Mouse (Mus musculus): ENCODE data around the gene Sdk2.

Gene Sdk2

DNA sequence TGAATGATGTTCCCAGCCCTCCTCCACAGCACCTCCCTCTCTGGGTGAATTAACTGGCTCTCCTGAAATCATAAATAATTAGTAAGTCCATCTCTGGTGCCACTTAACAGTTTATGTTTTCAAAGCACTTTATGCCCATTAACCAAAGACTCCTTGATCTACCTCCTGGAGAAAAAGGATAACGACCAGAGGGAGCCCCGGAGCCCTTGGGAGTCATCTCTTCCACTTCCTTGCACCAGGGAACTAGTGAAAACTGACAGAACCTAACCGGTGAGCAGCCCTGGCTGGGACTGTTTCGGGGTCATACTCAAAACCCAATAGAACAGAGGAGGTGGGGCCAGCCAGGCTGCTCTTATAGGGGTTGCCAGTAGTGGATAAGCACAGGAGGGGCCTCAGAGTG lies 22.5 kb downstream of the Sdk2 start:
- DNase-seq: no peak

DNA sequence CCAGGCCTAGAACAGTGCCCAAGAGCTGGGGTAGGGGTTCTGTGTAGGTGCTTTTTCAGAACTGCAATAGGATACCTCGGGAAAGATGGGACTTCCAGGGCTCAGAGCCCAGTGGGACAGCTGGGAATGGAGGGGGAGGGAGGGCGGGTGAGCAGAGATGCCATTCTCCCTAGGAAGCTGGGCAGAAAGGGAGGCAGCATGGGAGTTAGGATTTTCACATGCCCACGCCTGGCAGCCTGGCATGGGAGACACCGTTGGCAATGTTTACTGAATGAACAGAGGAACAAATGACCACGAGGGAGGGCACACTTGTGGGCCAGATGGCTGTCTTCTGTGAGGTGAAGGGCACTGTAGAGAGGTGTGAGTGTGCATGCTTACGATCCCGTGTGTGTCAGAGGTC lies 23.3 kb downstream of the Sdk2 start:
- no peak for DNase-seq

DNA sequence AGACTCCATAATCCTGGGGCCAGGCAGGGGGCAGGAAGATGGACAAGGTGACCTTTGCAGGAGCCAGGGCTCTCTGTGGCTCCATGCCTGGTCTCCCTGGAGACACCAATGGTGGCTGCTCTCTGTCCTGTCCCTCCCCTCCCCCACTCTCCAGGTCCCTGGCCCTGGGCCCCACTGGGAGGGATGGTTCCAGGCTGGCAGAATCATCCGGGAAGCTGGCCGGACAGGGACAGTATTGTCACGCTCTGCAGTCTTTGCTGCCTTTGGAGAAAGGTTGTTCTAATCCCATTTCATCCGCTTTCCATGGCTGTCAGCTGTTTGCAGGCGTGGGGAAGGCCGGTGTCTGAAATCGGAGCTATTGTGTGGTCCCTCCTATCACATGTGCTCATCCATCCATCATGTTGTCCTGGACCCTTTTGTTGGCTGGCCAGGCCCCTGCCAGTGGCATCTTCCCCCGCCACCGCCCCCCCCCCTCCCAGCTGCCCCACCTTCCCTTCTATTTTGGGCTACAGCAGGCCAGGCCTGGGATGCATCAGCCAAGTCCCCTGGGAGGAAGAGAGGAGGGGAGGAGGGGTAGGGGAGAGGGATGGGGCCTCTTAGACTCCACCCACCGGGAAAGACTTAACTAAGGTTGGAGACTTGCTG lies 26.3 kb downstream of the Sdk2 start:
- DNase-seq: no peak

DNA sequence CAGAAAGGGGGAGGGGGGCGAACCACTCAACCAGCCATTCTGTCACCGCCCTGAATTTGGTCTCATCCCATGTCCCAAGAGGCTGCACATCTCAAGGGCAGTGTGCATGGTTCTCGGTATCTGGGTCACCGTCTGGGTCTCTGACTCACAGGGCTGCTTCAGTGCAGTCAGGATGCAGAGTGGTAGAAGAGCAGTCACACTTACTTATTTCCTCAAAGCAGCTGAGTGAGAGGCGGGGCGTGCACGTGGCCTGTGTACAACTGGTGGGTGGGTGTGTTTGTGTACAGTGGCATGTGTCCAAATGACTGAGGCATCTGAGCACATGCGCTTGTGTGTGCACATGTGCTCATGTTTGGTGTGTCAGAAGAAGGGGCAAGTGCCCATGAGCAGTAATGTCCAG lies 28.8 kb downstream of the Sdk2 start:
- no peak for DNase-seq

DNA sequence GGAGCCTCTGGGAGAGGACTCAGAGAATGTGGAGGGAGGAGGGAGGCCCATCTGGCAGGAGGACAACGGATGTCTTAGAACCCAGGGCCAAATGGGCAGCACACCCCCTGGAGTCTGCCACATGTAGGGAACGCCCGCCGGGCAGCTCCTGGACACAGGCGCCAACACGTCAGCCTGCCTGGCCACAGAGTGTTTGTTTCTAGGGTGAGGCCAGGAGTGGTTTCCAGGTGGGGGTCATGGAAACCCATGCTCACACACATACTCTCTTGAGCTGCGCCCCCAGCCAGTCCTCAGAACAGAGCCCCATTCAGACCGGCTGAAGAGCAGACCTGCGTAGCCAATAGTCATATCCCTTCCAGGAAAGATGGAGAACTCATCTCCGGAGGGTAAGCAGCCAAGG lies 35.4 kb downstream of the Sdk2 start:
- no peak for DNase-seq

DNA sequence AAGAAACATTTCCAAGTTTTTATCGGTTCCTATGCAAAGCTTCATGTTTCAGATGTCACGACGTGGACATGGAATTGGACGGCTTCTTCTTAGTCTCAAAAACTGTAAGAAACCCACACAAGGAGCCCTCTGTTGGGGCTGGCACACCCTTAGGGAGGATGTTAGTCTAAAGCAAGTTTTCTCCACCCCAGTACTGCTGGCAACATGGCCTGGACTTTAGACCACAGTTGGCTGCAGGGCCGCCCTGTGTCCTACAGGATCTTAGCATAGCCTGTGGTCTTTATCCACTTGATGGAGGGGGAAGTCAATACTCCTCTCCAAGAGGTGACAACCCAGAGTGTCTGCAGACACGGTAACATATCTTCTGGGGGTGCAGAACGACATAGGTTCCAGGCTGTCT lies 36.6 kb downstream of the Sdk2 start:
- no peak for DNase-seq

DNA sequence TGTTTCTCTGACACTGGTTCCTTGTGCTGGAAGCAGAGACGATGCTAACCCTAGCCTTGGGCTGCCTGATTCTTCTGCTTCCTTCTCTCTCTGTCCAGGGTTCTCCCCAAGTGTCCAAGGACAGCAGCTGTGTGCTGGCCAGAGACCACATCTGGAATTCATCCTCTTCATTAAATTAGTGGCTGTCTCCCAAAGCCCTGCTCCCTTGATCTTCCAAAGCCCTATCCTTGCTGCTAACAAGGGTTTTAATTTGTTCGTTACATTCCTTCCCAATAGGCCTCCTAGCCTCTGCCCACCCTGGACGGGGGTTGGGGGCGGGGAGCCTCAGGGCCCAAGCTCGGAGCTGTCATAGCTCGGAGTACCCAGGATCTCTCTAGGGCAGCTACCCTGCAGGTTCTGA lies 38.3 kb downstream of the Sdk2 start:
- no peak for DNase-seq

DNA sequence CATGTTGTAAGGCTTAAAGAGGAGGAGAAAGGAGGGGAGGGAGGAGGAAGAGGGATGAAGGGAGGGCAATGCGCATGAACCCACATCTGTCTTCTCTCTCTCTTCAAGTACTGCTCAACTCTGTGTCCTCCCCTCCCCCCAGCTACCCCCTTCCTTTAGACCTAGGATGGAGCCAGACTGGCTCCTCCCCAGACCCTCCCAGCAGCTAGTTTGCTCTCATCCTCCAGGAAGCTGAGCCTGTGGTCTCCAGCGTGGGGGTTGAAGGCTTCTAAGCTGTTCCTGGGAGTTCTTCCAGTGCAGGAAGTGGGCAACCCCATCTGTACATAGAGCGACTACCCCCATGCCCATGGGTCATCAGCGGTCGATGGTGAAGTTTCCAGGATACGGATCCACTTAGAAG lies 38.8 kb downstream of the Sdk2 start:
- DNase-seq: no peak

DNA sequence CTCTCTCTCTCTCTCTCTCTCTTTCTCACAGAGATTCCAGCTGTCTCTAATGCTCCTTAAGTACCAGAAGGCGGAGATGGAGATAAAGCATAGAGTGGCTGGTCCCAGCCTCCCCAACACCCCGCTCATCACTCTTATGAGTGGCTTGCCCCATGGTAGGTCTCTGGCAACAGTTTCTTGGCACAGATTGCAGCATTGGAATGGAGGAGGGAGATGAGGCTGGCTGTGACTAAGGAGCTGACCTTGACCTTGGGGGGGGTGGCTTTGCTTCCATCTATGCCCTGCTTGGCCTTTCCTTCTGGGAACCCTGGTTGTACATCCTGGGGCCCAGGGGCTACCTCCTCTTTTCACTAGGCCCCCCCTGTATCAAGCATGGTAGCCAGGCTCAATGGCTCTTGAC lies 41.8 kb downstream of the Sdk2 start:
- DNase-seq: no peak

DNA sequence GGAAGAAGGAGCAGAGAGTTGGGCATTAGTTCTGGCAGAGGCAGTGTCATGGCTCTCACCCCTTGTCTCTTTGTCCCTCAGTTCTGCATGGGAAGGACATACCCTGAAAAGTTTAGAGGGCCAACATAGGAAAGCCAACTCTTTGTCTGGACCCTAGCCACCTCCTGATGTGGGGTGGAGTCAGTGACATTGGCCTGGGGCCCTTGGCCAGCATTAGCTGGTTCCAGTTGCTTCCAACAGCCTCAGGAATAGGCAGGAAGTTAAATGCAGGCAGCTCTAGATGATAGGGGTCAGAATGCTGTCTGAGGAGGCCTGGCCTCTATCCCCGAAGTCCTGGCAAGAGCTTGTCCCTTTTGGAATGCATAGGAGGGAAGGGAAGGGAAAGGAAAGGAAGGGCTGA lies 42.9 kb downstream of the Sdk2 start:
- no peak for DNase-seq

DNA sequence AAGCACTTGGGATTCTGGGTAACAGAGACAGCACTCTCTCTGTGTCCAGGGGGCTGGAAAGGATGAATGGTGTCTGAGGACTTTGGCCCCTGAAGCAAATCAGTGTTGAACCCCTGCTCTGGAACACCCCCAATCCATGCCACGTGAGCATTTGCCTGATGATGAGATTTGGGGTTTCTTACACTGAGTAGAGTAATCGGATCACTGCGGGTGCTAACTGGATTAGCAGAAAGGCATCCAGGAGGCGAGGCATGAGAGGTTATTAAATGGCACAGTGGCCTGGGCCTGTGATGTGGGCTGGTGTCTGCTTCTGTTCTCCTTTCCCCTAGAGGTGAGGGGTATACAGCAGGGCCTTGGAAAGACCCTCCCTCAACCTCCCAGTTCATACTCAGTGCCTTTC lies 44.7 kb downstream of the Sdk2 start:
- no peak for DNase-seq

DNA sequence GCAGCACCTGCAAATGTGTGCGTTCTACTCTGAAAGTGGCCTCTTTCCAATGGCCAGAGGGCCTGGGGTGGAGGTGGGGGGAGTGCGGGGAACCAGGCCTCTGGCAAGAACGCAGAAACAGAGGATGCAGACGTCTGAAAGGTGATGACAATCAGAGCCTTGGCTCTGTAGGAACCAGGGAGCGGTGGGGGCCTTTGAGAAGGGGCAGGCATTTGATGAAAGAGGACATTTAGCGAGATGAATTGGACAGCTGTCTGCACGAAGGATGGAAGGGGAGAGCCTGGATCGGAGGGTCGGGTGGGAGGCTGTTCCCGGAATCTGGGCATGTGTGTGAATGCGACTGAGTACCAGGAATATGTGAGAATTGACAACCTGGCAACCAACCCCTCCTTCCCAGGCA lies 47.8 kb downstream of the Sdk2 start:
- DNase-seq: no peak

DNA sequence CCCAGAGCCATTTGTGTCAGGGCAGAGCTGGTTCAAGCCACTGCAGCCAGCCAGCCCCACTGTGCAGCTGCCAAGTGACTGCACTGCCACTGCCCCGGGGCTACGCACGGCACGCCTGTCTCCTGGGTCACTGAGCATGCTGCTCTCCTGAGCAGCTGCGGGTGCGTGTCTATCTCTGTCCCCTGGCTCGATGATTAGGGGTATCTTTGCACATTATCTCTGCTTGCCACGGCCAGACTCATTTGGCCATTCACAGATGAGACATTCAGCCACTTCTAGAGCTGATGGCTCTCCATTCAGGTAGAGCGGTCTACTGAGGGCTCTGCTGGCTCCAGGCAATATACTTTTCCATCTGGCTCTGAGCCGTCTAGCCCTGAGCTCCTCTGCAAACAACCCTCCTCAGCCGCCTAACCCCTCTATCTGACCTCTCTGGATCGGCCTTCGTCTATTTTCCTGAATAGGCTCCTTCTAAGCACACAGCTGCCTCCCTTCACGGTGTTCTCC lies 49.9 kb downstream of the Sdk2 start:
- no peak for DNase-seq

DNA sequence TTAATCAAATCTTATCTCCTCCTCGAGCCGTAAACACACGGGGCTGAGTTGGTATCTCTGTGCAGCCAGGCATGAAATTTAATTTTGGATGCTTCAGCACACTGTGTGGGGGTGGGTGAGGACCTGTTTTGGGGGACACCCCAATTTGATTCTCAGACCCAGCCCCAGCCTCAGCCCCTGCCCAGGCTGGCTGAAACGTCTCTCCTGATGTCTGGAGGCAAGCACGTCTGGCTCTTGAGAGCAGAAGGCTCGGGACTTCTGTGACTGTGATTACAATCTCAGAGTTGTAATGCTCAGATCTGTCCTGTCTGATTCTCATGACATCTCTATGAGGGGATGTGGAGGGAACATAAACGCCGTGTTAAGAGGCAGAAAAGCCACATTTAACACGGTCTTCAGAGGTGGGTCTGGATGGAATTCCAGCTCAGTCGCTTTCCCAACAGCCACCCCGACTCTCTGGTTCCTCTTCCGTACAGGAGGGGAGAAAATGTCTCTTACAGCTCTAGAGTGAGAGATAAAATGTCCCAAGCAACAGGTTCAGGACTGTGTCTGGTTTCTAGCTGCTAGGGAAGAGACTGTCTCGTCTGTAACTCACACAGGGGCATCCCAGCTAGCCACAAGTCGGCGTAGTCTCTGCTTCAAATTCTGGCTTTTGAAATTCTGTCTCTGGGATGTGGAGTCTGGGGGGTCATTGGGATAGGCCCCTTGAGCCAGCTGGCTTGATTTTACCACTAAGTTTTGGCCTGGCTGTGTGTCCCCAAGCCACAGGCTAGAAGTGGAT lies 50.5 kb downstream of the Sdk2 start:
- DNase-seq: no peak

DNA sequence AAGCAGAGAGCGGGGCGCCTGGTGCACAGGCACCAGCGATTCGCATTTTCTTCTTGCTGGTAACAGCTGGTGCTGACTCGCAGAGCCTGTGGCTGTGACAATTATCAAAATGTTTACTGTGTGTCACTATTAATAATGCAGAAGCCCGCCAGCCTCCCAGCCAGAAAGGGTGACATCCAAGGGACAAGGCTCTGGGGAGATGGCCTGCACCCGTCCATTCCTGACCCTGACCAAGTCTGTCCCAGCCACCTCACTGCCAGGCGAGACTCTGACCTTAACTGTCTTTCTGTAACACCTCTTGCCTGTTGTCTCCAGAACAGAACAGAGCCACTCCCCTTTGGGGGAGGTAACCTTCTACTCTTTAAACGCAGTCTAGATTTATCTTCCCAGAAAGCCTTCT lies 55.3 kb downstream of the Sdk2 start:
- DNase-seq: no peak

DNA sequence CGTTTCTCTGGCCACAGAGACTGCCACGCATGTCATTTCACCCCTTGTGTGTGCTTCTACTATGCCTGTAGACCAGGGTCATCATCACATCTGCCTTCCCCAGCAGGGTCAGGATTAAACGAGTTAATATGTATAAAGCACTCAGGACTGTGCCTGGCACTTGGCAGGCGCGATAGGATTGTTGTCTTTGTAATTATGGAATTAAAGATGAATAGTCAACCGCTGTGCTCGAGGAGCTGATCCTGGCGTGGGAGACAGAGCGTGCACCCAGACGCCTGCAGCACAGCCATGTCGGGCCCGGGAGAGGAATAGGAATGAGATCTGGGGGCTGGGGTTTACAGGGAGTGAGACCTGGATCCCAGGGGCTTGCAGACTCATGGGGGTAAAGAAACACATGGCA lies 61.0 kb downstream of the Sdk2 start:
- no peak for DNase-seq

DNA sequence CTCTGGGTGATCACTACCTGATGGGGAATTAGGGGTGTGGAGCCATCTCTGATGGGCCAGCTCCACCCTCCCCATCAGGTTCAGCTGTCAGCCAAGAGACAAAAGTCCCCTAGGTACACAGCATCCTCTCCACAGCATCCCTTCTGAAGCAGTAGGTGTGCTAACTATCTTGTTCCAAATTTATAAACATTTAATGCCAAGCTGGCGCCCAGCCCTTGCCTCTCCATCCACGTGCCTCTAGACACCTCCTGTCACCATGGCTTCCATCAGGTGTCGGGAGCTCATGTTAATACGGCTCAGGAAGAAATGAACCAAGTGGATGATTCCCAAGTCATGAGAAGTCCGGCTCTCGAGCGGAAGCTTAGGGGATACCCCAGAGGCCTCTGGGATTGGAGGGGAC lies 62.2 kb downstream of the Sdk2 start:
- no peak for DNase-seq

DNA sequence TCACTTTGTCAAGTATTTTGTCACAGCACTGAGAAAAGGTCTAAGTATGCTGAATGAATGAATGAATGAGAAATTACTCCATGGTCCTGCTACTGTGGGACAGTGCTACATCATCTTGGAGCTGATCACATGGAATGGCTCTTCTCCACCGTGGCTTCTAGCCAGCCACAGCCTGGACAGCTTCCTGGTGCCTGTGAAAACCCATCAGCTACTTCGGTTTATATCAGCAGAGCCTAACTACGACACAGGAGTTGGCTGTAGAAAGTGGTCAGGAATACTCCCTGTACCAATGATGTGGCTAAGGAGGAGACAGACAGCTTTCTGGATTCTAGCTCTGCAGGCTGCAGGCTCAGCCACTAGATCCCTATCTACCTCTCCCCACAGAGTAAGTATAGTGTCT lies 63.7 kb downstream of the Sdk2 start:
- no peak for DNase-seq

DNA sequence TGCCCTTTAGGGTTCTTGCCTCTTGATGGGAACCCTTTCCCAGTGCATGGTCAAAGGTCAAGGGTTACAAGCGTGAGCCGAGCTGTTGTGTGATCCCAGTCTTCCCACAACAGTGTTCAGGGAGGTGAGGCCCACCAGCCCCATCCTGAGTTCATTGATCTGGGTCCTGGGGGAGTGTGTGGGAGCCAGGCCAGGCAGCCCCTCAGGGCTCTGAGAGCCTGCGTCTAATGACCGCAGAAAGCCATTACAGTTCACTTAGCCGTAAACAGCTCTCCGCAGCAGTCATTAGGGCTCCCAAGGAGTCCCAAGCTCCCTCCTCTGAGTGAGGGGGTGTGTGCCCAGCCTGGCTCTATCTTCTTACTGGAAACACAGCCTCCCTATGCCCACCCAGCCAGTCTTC lies 66.8 kb downstream of the Sdk2 start:
- no peak for DNase-seq

DNA sequence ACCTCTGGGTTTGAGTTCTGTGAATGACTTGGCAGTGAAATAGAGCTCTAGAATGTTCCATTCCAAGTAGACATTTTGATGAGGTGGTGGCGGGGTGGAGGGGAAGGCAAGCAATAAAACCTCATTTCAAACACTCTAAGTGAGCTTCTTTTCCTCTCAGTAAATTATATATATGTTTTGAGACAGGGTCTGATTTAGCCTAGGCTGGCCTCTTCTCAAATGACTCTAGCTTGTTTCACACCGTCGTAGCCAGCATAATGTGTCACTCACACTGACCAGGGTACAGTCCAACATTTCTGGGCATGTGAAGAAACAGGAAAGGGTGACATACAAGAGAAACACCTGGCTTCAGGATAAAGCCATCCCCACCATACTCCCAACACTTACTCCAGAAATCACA lies 68.1 kb downstream of the Sdk2 start:
- no peak for DNase-seq

DNA sequence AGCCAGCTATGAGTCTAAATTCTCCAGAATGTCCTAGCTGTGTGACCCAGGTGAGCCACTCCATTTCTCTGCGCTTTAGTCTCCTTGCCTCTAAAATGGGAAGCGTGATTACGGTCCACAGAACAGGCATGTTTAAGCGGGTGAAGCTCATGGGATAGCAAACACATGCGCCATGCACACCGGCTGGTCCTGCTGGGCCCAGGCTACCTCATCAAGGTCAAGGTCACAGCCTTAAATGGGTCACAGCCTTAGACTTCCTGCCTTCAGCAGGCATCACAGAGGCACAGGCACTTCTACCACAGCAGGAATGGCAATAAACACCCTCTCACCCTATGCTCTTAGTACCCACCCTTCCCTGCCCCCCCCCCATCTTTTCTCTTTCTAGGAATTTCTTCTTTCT lies 72.9 kb downstream of the Sdk2 start:
- no peak for DNase-seq

DNA sequence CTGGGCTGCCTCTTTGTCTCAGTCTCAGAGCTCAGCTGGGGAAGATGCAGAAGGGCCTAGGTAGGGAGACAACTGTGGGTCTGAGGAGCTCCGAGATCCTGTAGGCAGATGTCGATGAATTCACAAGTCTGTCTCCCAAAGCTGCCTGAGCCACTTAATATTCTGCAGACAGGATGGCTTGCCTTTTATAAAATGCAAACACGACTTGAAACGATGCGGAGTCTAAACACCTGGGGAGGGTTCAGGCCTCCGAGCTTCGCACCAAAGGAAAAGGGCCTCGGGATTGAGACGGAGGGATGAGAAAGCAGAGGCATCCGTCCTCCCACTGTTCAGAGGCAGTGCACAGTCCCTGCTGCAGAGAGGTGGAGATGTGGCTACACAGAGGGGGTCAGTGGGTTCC lies 74.0 kb downstream of the Sdk2 start:
- DNase-seq: no peak

DNA sequence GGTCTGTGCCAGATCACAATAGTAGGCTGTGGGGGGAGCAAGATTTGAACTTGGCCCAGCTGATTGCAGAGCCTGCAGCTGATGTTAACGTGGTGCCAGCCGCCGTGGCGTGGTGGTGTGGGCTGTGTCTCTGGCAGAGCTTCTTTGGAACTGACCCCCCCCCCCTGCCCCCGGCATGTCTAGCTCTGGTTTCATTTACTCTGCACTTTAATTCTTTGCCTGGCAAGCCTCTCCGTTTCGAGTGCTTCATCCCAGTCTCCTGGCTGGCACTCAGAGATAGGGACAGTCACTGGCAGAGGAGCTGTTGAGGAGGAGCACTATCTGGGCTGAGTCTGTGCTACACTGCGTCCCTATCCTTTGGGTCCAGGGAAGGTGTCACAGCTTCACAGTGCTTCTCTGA lies 75.0 kb downstream of the Sdk2 start:
- no peak for DNase-seq

DNA sequence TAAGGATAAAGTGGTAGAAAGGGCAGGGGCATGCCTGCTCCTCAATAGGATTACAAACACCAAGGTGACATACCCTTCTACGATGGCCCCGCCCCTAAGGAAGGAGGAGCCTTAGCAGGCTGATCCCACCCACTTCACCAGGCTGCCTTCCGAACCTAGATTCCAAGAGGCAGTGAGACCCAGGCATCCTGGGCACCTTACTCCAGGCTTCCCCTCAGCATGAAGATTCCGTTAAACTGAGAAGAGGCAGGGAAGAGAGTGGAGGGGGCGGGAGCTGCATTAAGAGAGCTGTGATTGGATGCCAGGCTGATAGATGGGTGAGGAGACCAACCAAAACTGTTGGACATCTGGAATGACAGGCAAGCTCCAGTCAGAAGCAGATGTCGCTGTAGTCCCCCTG lies 76.4 kb downstream of the Sdk2 start:
- DNase-seq: peak; percentile 18

DNA sequence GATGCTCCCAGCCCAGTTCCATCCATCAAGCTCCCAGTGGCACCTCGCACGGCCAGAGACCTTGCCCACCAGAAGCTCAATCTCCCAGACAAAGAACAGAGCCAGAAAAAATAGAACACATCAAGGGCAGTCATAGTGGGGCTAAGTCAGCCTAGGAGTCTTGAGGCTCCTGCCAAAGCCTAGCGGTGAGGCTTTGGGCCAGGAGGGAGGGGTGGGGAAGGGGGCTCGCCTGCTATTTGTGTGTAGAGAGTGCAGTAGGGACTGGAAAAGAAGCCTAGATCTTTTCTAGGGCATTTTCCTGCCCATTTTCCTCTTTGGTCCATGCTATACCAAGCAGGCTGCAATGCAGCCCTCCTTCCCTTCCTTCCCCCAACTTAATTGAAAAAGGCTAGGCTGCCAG lies 76.8 kb downstream of the Sdk2 start:
- DNase-seq: no peak
